Mouse (Mus musculus) neural tube, embryonic 12.5 days (tissue): ENCODE measurements around the gene Acot11. TPM values are rescaled to one million over a fixed set of nuclear protein-coding genes. Genes with fewer than 3 reads are reported as not detected.
"Not testable (repeated sequence)": the region's sequence is repeated elsewhere in the genome, so short reads cannot be mapped to it uniquely, and the experiment has no call there.

Experiments
- ATAC-seq: fragments of 200-750 bp; cut with Nextera tagmentation; 2 replicates; pipeline ENCODE4 v1.8.0; 2017; ENCODE audit warnings: low read depth, mild to moderate bottlenecking, moderate TSS enrichment, moderate library complexity; ENCODE audit not compliant: low FRiP score
- H3K27ac ChIP-seq: fragments of 300-500 bp; sonication (generic); 2 replicates; pipeline ENCODE4 v1.5.1; 2016
- H3K27me3 ChIP-seq: fragments of 300-500 bp; sonication (generic); replicated peaks from 2 replicates; pipeline ENCODE4 v1.6.1; 2016; ENCODE audit warnings: mild to moderate bottlenecking
- H3K36me3 ChIP-seq: fragments of 300-500 bp; sonication (generic); 2 replicates; pipeline ENCODE4 v1.6.1; 2016; ENCODE audit warnings: mild to moderate bottlenecking
- H3K4me1 ChIP-seq: fragments of 300-500 bp; sonication (generic); 2 replicates; pipeline ENCODE4 v1.6.1; 2016
- H3K4me2 ChIP-seq: fragments of 300-500 bp; sonication (generic); replicated peaks from 2 replicates; pipeline ENCODE4 v1.6.1; 2016; ENCODE audit warnings: mild to moderate bottlenecking
- H3K4me3 ChIP-seq: fragments of 300-500 bp; sonication (generic); 2 replicates; pipeline ENCODE4 v1.5.1; 2016
- H3K9ac ChIP-seq: fragments of 300-500 bp; sonication (generic); 2 replicates; pipeline ENCODE4 v1.6.1; 2016; ENCODE audit warnings: mild to moderate bottlenecking
- H3K9me3 ChIP-seq: fragments of 300-500 bp; sonication (generic); 2 replicates; pipeline ENCODE4 v1.6.1; 2016; ENCODE audit warnings: mild to moderate bottlenecking
- WGBS: fragments of 180-500 bp; shearing (Covaris S2); methylation state at CpG from one replicate; pipeline ENCODE4 v1.1.7; 2016; 5-methylcytosine and 5-hydroxymethylcytosine counted together
- polyA plus RNA-seq: library from polyadenylated mRNA; unstranded; fragments of >200 nt; fragmentation: Nextera tagmentation; extraction: Ambion mirVana; gene quantifications from 2 replicates; pipeline ENCODE4 v1.2.1, GENCODE M21; 2016

The Acot11 gene
- polyA plus RNA-seq, 1 experiment from 2014 or later: 1.5 TPM

DNA sequence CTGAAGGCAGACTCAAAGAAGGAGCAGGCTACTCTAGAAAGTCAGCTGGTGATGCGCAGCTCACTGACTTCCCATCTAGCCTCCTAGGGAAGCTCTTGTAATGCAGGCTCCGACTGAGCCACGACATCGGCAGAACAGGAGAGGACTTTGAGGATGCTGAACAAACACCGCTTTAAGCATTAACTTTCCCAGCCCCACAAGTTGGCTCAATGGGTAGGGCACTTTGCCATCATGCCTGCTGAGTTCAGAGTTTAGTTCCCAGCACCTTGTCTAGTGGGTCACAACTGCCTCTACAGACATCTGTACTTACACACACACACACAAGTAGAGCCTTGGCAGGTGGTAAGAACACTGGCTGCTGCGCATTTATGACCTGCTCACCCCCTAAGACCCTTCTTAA lies 53.1 kb downstream of the Acot11 start:
- Histone ChIP-seq H3K9ac (no peak overlapping the region), H3K27ac (no peak overlapping the region)
- WGBS: 92% methylated on average over 6 of the region's 6 CpGs

GRCm38 (mm10) chr4:106749699-106750098 lies 55.1 kb downstream of the Acot11 start:
- Histone ChIP-seq H3K4me1 (peaks cover 15% of the 10 kb centered on the region; the same call in 1 of the 2 replicates), H3K4me3 (no peak overlapping the region), H3K27ac (no peak overlapping the region), H3K9ac (no peak overlapping the region), H3K9me3 (no peaks in the 10 kb centered on the region), H3K27me3 (no peaks in the 10 kb centered on the region), H3K36me3 (no peaks in the 10 kb centered on the region), H3K4me2 (peak overlapping the region; percentile 44)
- peak; percentile 84 for ATAC-seq
- 4% methylated on average over 7 of the region's 7 CpGs for WGBS

More for the DNA sequence above, 53.1 kb downstream of the Acot11 start:
- H3K27me3 ChIP-seq: no peaks in the 10 kb centered on the region
- no peaks in the 10 kb centered on the region for H3K9me3 ChIP-seq
- no peak for ATAC-seq
- no peaks in the 10 kb centered on the region for H3K36me3 ChIP-seq
- H3K4me1 ChIP-seq: peaks cover 14% of the 10 kb centered on the region; the same call in 1 of the 2 replicates
- H3K4me2 ChIP-seq: no peak overlapping the region
- no peak overlapping the region for H3K4me3 ChIP-seq

DNA sequence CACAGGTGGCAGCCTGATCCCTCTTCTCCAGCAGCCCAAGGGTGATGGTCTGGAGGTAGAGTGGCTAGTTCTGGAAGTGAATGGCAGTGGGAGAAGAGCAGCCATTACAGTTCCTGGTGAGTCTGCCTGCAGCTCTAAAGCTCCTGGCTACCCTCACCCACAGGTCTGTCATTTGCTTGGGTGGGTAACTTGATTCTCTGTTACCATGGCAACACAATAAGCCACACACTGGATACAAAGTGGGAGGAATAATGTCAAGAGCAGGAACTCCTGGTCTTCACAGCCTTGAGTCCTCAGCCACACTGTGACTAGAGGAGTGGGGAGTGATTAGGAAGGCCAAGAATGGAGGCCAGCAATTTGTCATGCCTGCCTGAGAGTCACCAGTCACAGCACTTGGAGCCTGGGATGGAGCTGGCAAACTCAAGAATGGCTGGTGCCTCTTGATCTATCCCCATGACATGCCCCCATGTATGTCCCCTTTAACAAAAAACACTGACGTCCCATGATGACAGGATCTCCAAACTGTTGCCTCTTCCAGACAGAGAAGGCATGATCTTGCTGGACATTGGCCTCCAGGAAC lies 57.7 kb downstream of the Acot11 start:
- WGBS: 84% methylated on average over 1 of the region's 1 CpGs
- no peak for ATAC-seq

GRCm38 (mm10) chr4:106745862-106746261 lies 58.9 kb downstream of the Acot11 start:
- Histone ChIP-seq H3K27ac (no peak overlapping the region), H3K4me2 (no peak overlapping the region), H3K9ac (no peak overlapping the region), H3K36me3 (no peaks in the 10 kb centered on the region), H3K9me3 (no peaks in the 10 kb centered on the region), H3K27me3 (no peaks in the 10 kb centered on the region), H3K4me3 (no peak overlapping the region), H3K4me1 (peaks cover 15% of the 10 kb centered on the region; the same call in 1 of the 2 replicates)
- 78% methylated on average over 7 of the region's 7 CpGs for WGBS
- no peak for ATAC-seq

More for the DNA sequence above, 57.7 kb downstream of the Acot11 start:
- Histone ChIP-seq H3K4me1 (peaks cover 15% of the 10 kb centered on the region; the same call in 1 of the 2 replicates), H3K27ac (no peak overlapping the region), H3K9me3 (no peaks in the 10 kb centered on the region), H3K36me3 (no peaks in the 10 kb centered on the region), H3K27me3 (no peaks in the 10 kb centered on the region), H3K9ac (no peak overlapping the region), H3K4me3 (no peak overlapping the region), H3K4me2 (no peak overlapping the region)

- H3K27me3 ChIP-seq: no peaks in the 10 kb centered on the region
- H3K36me3 ChIP-seq: no peaks in the 10 kb centered on the region
- no peaks in the 10 kb centered on the region for H3K9me3 ChIP-seq
- no peak overlapping the region for H3K4me2 ChIP-seq
- no peaks in the 10 kb centered on the region for H3K4me1 ChIP-seq
- WGBS: 72% methylated on average over 3 of the region's 3 CpGs
- H3K9ac ChIP-seq: no peak overlapping the region
- H3K4me3 ChIP-seq: no peak overlapping the region
- no peak overlapping the region for H3K27ac ChIP-seq
- ATAC-seq: no peak
Measured at GRCm38 (mm10) chr4:106737904-106738303, 66.9 kb downstream of the Acot11 start.

GRCm38 (mm10) chr4:106736884-106737283 lies 67.9 kb downstream of the Acot11 start:
- not testable (repeated sequence) for H3K4me3 ChIP-seq, H3K4me2 ChIP-seq, H3K36me3 ChIP-seq, H3K4me1 ChIP-seq, H3K9me3 ChIP-seq, ATAC-seq, H3K27ac ChIP-seq, H3K9ac ChIP-seq, H3K27me3 ChIP-seq
- 91% methylated on average over 1 of the region's 1 CpGs for WGBS

DNA sequence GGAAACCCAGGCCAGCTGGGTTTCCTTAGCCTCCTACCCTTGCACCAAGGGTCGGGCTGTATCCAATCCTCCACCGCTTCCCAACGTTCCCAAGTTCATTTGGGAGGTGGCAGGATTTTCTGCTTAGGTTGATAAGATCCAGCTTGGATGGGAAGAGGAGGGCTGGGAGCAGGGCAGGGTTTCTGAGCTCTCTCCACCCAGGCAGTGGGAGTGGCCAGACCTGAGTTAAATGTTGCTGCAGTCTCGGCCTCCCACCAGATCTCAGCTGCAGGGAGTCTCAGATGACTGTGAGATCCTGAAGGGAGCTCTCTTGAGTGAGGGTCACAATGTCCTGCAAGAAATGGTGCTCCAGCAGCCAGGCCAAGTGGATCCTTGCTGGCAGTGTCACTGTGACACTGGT lies 71.2 kb downstream of the Acot11 start, which contains the start of gene Fam151a:
TSS of gene Fam151a (plus strand) at position 254 of the 400 bp plus-strand sequence.
- Histone ChIP-seq H3K9me3 (no peaks in the 10 kb centered on the region), H3K4me3 (no peak within 1 kb of the TSS), H3K9ac (no peak within 1 kb of the TSS), H3K36me3 (no peaks in the 10 kb centered on the region), H3K4me2 (no peak within 1 kb of the TSS), H3K4me1 (no peaks in the 10 kb centered on the region), H3K27ac (no peak within 1 kb of the TSS), H3K27me3 (no peaks in the 10 kb centered on the region)
- no peak for ATAC-seq
- 69% methylated on average over 4 of the region's 4 CpGs for WGBS

GRCm38 (mm10) chr4:106730814-106731213 lies 74.0 kb downstream of the Acot11 start, which contains the start of gene Mroh7:
TSS of gene Mroh7 (minus strand) at chr4:106730925.
- Histone ChIP-seq H3K36me3 (no peaks in the 10 kb centered on the region), H3K27ac (no peak within 1 kb of the TSS), H3K9me3 (no peaks in the 10 kb centered on the region), H3K27me3 (no peaks in the 10 kb centered on the region), H3K9ac (no peak within 1 kb of the TSS), H3K4me2 (no peak within 1 kb of the TSS), H3K4me1 (no peaks in the 10 kb centered on the region), H3K4me3 (no peak within 1 kb of the TSS)
- 88% methylated on average over 7 of the region's 7 CpGs for WGBS
- ATAC-seq: no peak

GRCm38 (mm10) chr4:106720631-106721030 lies 84.2 kb downstream of the Acot11 start:
- H3K4me2 ChIP-seq: no peak overlapping the region
- H3K9me3 ChIP-seq: no peaks in the 10 kb centered on the region
- no peaks in the 10 kb centered on the region for H3K4me1 ChIP-seq
- H3K27me3 ChIP-seq: no peaks in the 10 kb centered on the region
- no peak for ATAC-seq
- no peak overlapping the region for H3K4me3 ChIP-seq
- no peak overlapping the region for H3K27ac ChIP-seq
- no peak overlapping the region for H3K9ac ChIP-seq
- WGBS: 91% methylated on average over 4 of the region's 4 CpGs
- no peaks in the 10 kb centered on the region for H3K36me3 ChIP-seq

GRCm38 (mm10) chr4:106713622-106714021 lies 91.2 kb downstream of the Acot11 start:
- H3K4me1 ChIP-seq: peaks cover 6% of the 10 kb centered on the region; the same call in 1 of the 2 replicates
- no peak overlapping the region for H3K27ac ChIP-seq
- H3K9me3 ChIP-seq: no peaks in the 10 kb centered on the region
- no peak overlapping the region for H3K9ac ChIP-seq
- no peak for ATAC-seq
- H3K4me2 ChIP-seq: no peak overlapping the region
- H3K27me3 ChIP-seq: no peaks in the 10 kb centered on the region
- H3K4me3 ChIP-seq: no peak overlapping the region
- no peaks in the 10 kb centered on the region for H3K36me3 ChIP-seq
- WGBS: 90% methylated on average over 6 of the region's 6 CpGs

DNA sequence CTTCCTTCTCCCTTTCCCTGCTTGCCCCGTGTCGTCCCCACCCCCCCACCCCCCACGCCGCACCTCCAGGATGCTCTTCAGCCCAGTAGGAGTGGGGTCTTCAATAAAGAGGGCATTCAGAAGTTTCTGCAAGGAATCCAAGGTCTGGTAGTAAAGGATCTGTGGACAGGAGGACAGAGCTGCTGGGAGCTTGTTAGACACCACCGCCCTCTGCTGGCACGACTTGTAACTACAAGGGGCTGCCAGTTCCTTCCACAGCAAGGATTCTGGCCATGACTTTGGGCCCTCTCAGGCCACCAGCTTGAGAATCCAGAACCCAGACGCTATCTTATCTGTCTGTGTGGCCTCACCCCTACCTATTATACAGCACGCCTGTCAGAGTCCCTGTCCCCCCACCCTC lies 96.4 kb downstream of the Acot11 start:
- Histone ChIP-seq H3K4me2 (0 out of 2 replicates have a peak overlapping the region, but pooled peaks have one; percentile 26), H3K9me3 (no peaks in the 10 kb centered on the region), H3K27ac (no peak overlapping the region), H3K9ac (no peak overlapping the region), H3K4me1 (peaks cover 4% of the 10 kb centered on the region; the same call in 1 of the 2 replicates), H3K36me3 (no peaks in the 10 kb centered on the region), H3K4me3 (no peak overlapping the region), H3K27me3 (no peaks in the 10 kb centered on the region)
- WGBS: 3% methylated on average over 8 of the region's 8 CpGs
- peak; percentile 45; the same call in 1 of the 2 replicates for ATAC-seq

- 36% methylated on average over 5 of the region's 5 CpGs for WGBS
- no peak overlapping the region for H3K4me3 ChIP-seq
- 0 out of 2 replicates have a peak overlapping the region, but pooled peaks have one; percentile 26 for H3K4me2 ChIP-seq
Measured at GRCm38 (mm10) chr4:106707957-106708356, 96.8 kb downstream of the Acot11 start.

More at GRCm38 (mm10) chr4:106707957-106708356, 96.8 kb downstream of the Acot11 start:
- H3K9ac ChIP-seq: no peak overlapping the region
- H3K9me3 ChIP-seq: no peaks in the 10 kb centered on the region
- H3K4me1 ChIP-seq: peaks cover 4% of the 10 kb centered on the region; the same call in 1 of the 2 replicates
- no peaks in the 10 kb centered on the region for H3K27me3 ChIP-seq
- no peak for ATAC-seq
- no peaks in the 10 kb centered on the region for H3K36me3 ChIP-seq
- no peak overlapping the region for H3K27ac ChIP-seq
